Comparison of ENCODE assay signal across 25 mouse cellular contexts in the genomic region with DNA sequence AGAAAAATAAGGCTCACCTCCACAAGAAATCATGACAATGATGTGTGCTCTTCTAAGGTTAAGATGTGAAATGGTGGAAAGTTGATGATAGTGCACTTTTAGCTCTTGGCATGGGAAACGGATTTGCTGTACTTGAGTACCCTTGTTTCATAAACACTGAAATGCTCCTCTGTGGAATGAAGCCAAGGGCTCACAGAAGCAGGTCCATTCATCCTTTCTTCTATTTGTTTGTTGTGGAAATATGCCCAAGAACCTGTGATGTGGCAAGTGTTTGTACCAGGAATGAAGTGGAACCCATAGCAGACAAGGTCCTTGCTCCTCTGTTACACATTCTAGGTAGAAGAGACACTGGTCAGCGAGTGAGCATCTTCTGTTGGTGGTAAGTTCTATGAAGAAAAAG. TPM values are rescaled to one million over a fixed set of nuclear protein-coding genes. Genes with fewer than 3 reads are reported as not detected.
DNase-seq lines count a peak whose midpoint lies in the region; TF ChIP-seq lines count a peak whose summit lies in the region.
"Had no signal": no experiment of that assay in that cellular context is flagged by ENCODE, and none has a peak within 500 bp of the region (broad histone marks: within the 10 kb centered on the region; RNA-seq: fewer than 3 reads in every experiment).

No protein-coding gene starts in this region.

- intact Hi-C loops in heart, postnatal 25 days (cut with DNase I): loop anchor here (5.0 kb wide), 1 partner anchor 364 kb away; no protein-coding TSS in a partner anchor

- no peak for TF ChIP-seq POLR2A in kidney, adult 2 months (IDR thresholded peaks at IDR 0.05; ENCODE audit: low read depth, low read length)

- WGBS in kidney, adult 2 months: 60% methylated on average over 2 of the region's 2 CpGs

- no peak overlapping the region for H3K4me3 ChIP-seq in kidney, adult 2 months (ENCODE audit: insufficient read depth, low read depth, low read length)
- H3K4me3 ChIP-seq: embryonic facial prominence, embryonic 13.5 days; embryonic facial prominence, embryonic 15.5 days; erythroblast, embryonic 14.5 days; forebrain, embryonic 10.5 days; forebrain, embryonic 12.5 days had no signal

- peak; percentile 53 for DNase-seq in kidney, adult 2 months
- no peak for DNase-seq in kidney, postnatal 10 days
- peak; percentile 14 to 20 for DNase-seq in kidney, postnatal 36 days
- no peak for DNase-seq in kidney, postnatal 14 days
- DNase-seq in lung, postnatal 36 days: peak; percentile 47
- DNase-seq in lung, postnatal 14 days: no peak
- DNase-seq in adipocyte (ENCODE audit: low spot score): peak; percentile 11
- no peak for DNase-seq in heart, postnatal 25 days (ENCODE audit: low spot score)
- DNase-seq: adrenal gland, adult 2 months; adrenal gland, postnatal 10 days; adrenal gland, postnatal 25 days; cerebellum, adult 11 months; cerebellum, adult 18-20 months; cerebellum, adult 8-10 months; cerebellum, adult 9-11 months; cerebellum, postnatal 14 days; cerebellum, postnatal 36 days; embryo, embryonic 11 days had no signal

- no peaks in the 10 kb centered on the region for H3K4me1 ChIP-seq in kidney, adult 2 months (ENCODE audit: control insufficient read depth, insufficient read depth, low read length)
- H3K4me1 ChIP-seq: embryonic facial prominence, embryonic 13.5 days; embryonic facial prominence, embryonic 15.5 days had no signal

- no peak overlapping the region for H3K27ac ChIP-seq in kidney, adult 2 months (ENCODE audit: insufficient read depth, low read depth, low read length)
- H3K27ac ChIP-seq: embryonic facial prominence, embryonic 13.5 days; embryonic facial prominence, embryonic 15.5 days; forebrain, embryonic 10.5 days; forebrain, embryonic 12.5 days had no signal

- no peak for TF ChIP-seq CTCF in kidney, adult 2 months (conservative IDR thresholded peaks at IDR 0.05; ENCODE audit: insufficient read depth, insufficient read length, low read depth, low read length)

- H3K36me3 ChIP-seq in kidney, adult 2 months (ENCODE audit: control insufficient read depth, insufficient read depth, low read length): no peaks in the 10 kb centered on the region
- H3K36me3 ChIP-seq: embryonic facial prominence, embryonic 13.5 days; embryonic facial prominence, embryonic 15.5 days; forebrain, embryonic 10.5 days; forebrain, embryonic 12.5 days had no signal

- no peaks in the 10 kb centered on the region for H3K27me3 ChIP-seq in kidney, adult 2 months (replicated peaks; ENCODE audit: control insufficient read depth, insufficient read depth, low read length)
- H3K27me3 ChIP-seq: embryonic facial prominence, embryonic 13.5 days; forebrain, embryonic 12.5 days had no signal

RNA-seq across cellular contexts. Expression of a gene that starts 13.3 kb away (rescaled TPM):
- 1.7 and 1.8 TPM in 2 replicates for polyA plus RNA-seq in kidney, adult 2 months (2012; rRNA removed)
- 10 to 100 TPM; 12.7 to 14.1 TPM for total RNA-seq in heart, postnatal 25 days (2021)
- total RNA-seq: MEL had no signal
- polyA plus RNA-seq: activated CD4-positive, CD25-positive, alpha-beta regulatory T cell, adult 4 months had no signal

Comparison
In these comparisons a context has a peak if more than half of its experiments do, and no peak if none do; other contexts are left out.
1. DNase-seq: peak in kidney, adult 2 months (single experiment), kidney, postnatal 36 days (2 of 2), lung, postnatal 36 days (single experiment) and adipocyte (single experiment); none in kidney, postnatal 10 days (single experiment), kidney, postnatal 14 days (single experiment), lung, postnatal 14 days (single experiment) and heart, postnatal 25 days (single experiment).